Mouse (Mus musculus) CD4-positive, CD25-positive, alpha-beta regulatory T cell, adult 4 months (primary cell): ENCODE data around the gene Nudt19. TPM values are rescaled to one million over a fixed set of nuclear protein-coding genes. Genes with fewer than 3 reads are reported as not detected.
"Not testable (repeated sequence)": the region's sequence is repeated elsewhere in the genome, so short reads cannot be mapped to it uniquely, and the experiment has no call there.

Experiments used
- ATAC-seq: one replicate; pipeline ENCODE4 v1.8.0; 2017
- polyA plus RNA-seq, 2 experiments: library from polyadenylated mRNA; unstranded; fragments of 100-300 nt; shearing (Covaris generic); gene quantifications; one replicate each; pipeline ENCODE4 v1.2.1; 2017

The Nudt19 gene
- 10 to 100 TPM; 42.0 to 46.8 TPM for polyA plus RNA-seq

DNA sequence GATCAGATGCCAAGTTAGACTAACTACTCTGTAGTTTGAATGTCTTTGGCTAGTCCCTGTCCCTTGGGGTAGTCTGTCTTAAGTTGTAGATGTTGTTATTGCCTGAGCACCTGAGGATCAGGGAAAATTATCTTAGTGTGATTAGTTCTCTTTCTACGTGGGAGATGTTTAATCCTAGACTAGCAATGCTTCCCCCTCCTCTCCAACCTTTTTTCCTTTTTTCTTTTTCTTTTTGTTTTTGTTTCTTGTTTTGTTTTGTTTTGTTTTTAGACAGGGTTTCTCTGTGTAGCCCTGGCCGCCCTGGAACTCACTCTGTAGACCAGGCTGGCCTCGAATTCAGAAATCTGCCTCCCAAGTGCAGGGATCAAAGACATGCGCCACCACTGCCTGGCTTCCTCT lies at the start of gene Nudt19:
TSS of gene Nudt19 (minus strand) at position 100 of the 399 bp plus-strand sequence.
- ATAC-seq = no peak

- no peak for ATAC-seq
These were observed 46.7 kb upstream of the Nudt19 start for GRCm38 (mm10) chr7:35602766-35603165.

GRCm38 (mm10) chr7:35601106-35601505 lies 45.0 kb upstream of the Nudt19 start:
- no peak for ATAC-seq

DNA sequence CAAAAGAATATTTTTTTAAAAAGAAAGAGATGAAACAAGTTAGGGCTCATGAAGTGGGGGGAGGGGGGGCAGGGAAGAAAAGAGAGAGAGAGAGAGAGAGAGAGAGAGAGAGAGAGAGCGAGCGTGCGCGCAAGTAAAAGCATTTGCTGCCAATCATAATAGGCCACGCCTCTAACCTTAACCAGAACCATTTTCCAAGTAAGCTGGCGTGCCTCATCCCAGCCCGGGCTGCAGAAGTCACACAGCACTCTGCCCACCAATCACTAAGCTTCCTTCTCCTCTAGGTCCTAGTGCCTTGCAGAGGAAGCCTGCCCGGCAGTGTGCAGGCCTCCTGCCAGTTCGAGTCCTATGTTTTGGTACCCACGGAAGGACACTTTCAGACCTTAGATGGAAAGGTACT lies 43.9 kb upstream of the Nudt19 start:
- no peak for ATAC-seq

DNA sequence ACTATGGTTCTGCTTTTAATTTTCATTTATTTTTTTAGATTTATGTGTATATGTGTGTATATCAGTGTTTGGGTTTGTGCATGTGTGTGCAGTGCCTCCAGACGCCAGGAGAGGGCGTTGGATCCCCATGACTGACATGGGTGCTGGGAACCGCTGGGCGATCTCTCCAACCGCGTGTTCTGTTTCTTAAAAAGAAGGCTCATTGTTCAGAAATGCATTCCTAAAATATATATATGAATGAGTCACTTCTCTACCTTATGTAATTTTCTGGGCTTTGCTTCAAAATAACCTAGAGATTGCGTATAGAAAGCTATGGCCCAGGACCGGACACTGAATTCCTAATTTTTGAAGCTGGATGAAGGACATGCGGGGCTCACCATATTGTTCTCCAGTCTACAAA lies 43.4 kb upstream of the Nudt19 start:
- ATAC-seq = no peak

DNA sequence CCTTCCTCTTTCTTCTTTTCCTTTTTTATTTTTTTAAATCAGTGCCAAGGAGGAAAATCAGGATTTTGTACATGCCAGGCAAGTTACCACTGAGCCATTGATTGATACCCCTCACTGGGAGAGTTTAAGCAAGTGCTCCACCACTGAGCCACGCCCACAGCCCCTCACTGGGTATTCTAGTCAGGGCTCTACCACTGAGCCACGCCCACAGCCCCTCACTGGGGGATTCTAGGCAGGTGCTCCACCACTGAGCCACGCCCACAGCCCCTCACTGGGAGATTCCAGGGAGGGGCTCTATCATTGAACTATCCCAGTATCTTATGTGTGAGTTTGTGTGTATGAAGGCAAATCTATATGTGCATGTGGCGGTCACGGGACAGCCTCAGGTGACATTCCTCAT lies 38.2 kb upstream of the Nudt19 start:
- ATAC-seq = no peak

GRCm38 (mm10) chr7:35590731-35591191 lies 34.7 kb upstream of the Nudt19 start:
- ATAC-seq = no peak

DNA sequence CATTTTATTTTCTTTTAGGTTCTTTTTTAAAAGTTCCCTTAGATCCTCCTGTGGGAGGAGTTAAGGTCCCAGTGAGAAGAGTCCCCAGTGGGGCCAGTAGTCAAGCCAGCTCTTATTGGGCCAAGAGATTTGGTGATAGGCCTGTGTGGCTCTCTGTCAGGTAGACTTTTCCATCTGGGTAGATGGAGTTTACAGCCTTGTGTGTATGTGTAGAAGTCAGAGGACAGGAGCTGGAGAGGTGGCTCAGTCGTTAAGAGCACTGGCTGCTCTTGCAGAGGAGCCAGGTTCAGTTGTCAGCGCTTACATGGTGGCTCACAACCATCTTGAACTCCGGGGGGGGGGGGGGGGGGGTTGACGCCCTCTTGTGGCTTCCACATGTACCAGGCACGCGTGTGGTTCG lies 33.4 kb upstream of the Nudt19 start:
- ATAC-seq = no peak

GRCm38 (mm10) chr7:35588680-35589428 lies 32.8 kb upstream of the Nudt19 start:
- no peak for ATAC-seq

- ATAC-seq = no peak
These were observed 31.6 kb upstream of the Nudt19 start for GRCm38 (mm10) chr7:35587728-35588127.

DNA sequence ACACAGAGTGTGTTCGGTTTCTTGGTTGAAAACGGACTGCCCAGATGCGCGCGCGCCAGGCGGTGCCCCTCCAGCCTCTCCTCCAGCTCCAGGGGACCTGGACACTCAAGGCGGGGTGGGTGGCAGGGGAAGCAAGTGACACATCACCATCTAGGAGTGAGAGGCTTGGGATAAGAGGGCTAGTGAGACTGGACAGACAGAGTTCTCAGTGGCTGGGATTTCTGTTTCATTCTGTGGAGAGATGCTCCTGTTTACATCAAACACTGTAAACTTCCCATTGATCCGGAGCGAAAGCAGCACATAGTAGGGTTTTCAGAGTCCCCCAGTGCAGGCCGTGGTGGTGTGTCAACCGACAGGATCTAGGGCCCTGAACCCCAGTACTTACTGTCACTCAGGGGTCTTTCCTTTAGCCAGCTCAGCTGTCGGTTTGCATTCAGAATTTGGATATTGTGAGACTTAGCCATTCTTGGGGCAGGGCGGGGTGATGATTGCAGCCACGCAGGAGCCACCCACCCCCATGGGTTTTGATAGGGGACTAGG lies 30.9 kb upstream of the Nudt19 start:
- no peak for ATAC-seq

GRCm38 (mm10) chr7:35586055-35586905 lies 30.2 kb upstream of the Nudt19 start, which contains the start of gene Ankrd27:
Gene Ankrd27, plus strand, starts transcription at chr7:35586244.
- ATAC-seq = peak; percentile 93

DNA sequence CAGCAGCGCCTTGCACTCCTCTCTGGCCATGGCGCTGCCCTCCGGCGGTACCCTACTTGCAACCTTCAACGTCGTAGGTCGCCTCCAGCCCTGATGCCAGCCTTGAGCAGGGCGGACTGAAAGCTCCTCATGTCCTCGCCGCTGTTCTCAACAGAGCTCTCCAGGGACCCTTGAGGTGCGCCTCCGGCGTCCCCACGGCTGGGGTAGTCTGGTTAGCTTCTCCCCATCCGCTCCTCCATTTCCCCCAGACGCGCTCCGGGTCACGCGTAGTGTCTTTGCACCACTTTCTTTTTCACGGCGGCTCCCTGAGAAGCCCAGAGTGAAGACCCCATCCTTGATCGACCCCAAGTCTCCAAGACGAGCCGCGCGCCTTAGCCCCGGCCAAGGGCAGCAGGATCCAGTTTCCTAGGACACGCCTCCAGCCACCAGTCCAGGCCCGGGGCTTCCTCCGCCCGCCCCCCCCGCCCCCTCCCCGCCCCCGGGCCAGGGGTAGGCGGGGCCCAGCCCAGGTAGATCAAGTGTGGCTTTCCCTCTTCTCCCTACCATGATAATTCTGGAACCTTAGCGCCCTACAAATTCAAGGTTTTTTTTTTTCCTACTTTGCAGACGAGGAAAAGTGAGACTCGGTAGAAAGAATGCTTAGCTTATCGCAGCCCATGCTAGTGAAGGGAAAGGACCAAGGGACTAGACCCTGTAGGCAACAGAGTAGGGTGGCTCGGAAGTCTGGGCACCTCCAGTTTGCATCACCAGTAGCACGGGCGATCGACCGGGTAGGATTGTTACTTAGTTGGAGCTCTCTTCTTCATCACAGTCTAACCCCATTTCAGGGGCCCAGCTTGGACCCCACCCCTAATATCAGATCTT lies 29.3 kb upstream of the Nudt19 start, which contains the start of gene Rgs9bp:
TSS of gene Rgs9bp (minus strand) at position 392 of the 864 bp plus-strand sequence.
- peak; percentile 53 for ATAC-seq

- ATAC-seq = no peak
These were observed 28.7 kb upstream of the Nudt19 start for GRCm38 (mm10) chr7:35584786-35585190.

- no peak for ATAC-seq
These were observed 28.1 kb upstream of the Nudt19 start for GRCm38 (mm10) chr7:35584068-35584785.

DNA sequence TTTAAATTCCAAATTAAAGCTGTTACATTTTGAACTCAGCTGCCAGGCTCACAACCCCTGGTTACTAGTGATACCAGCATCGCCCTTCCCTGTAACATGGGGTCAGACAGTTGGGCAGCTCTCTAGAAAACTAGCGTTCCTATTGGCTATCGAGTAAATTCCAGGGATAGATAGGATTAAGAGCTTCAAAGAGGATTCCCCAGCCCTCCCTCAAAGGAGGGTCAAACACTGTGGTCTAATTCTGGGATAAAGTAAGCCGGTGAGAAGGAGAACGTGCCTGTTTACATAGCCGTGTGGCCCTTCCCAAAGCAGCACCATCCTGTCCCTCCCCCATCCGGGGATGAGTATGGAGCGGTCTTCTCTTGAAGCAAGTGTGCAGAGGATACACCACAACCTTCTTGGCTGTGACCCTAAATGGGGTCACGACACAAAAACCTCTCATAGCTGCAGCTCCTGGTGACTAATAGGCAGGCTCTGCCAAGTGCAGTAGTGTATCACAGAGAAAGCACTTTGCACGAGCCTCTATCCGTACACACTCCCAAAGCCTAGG lies 27.4 kb upstream of the Nudt19 start:
- ATAC-seq = no peak

DNA sequence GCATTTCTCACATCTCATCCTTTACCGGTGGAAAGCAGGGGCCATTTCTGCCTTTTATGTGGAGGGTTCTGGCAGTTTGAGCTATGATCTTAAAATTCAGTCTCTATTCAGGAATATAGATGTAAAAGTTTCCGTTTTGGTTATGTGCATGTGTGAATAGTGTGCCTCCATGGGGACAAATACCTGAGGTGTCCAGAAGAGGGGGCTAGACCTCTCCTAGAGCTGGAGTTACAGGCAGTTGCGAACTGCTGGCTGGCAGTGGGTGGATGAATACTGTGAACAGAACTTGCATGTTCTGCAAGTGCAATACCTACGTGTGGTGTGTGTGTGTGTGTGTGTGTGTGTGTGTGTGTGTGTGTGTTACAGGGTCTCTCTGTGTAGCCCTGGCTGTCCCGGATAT lies 26.6 kb upstream of the Nudt19 start:
- ATAC-seq = no peak

- ATAC-seq = peak; percentile 70
These were observed 23.7 kb upstream of the Nudt19 start for GRCm38 (mm10) chr7:35579849-35580248.

- ATAC-seq = not testable (repeated sequence)
These were observed 14.8 kb upstream of the Nudt19 start for GRCm38 (mm10) chr7:35570883-35571282.

DNA sequence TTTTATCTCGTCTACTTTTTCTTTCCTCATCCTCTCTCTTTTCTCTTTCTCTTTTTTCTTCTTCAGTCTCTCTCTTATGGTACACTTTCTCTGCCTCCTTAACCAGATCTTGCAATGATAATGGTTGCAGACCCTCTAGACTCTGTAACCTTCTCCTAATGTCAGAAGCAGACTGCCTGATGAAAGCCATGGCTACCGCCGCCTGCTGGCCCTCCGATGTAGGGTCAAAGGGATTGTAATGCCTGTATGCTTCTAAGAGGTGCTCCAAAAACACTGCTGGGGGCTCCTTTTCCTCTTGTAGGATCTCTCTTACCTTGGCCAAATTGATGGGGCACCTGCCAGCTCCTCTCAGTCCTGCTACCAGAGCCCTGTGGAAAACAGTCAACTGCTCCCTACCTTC lies 13.6 kb upstream of the Nudt19 start:
- not testable (repeated sequence) for ATAC-seq

- not testable (repeated sequence) for ATAC-seq
These were observed 9.9 kb upstream of the Nudt19 start for GRCm38 (mm10) chr7:35565965-35566364.
